Mouse (Mus musculus): ENCODE data around the gene Hs3st3a1. TPM values are rescaled to one million over a fixed set of nuclear protein-coding genes. Genes with fewer than 3 reads are reported as not detected.

Hs3st3a1 gene
- total and polyA plus RNA-seq, 3 experiments, result 0.03 TPM; not detected in 2

- H3K4me1 ChIP-seq (ENCODE audit: control insufficient read depth in 1 of 2, insufficient read depth in 2 of 2, low read length in 2 of 2), result no peaks in the 10 kb centered on the region
- no peak overlapping the region for H3K27ac ChIP-seq (ENCODE audit: control insufficient read depth, low read depth, low read length)
- no peaks in the 10 kb centered on the region for H3K27me3 ChIP-seq (ENCODE audit: control insufficient read depth in 1 of 2, insufficient read depth in 2 of 2, low read length in 2 of 2)
- H3K9me3 ChIP-seq (replicated peaks; ENCODE audit: insufficient read depth, low read length), result no peaks in the 10 kb centered on the region
- DNase-seq (ENCODE audit: low read depth, low spot score), result no peak
- no peak overlapping the region for H3K4me3 ChIP-seq (ENCODE audit: control insufficient read depth in 1 of 2, insufficient read depth in 1 of 2, low read depth in 2 of 2, low read length in 2 of 2)
- H3K36me3 ChIP-seq (ENCODE audit: control insufficient read depth in 1 of 2, insufficient read depth in 2 of 2, low read length in 2 of 2), result no peaks in the 10 kb centered on the region
- no peaks in the 10 kb centered on the region for H3K79me2 ChIP-seq (ENCODE audit: control insufficient read depth, insufficient read depth, low read length, poor library complexity)
- no peak for TF ChIP-seq TCF12 (IDR thresholded peaks at IDR 0.05; ENCODE audit: low read depth, low read length)
- no peak for TF ChIP-seq MXI1 (IDR thresholded peaks at IDR 0.05; ENCODE audit: low read depth, low read length)
- no peak for TF ChIP-seq POLR2AphosphoS2 (IDR thresholded peaks at IDR 0.05; ENCODE audit: low read length)
- no peak overlapping the region for H3K9ac ChIP-seq (ENCODE audit: control insufficient read depth, low read depth, low read length, poor library complexity, severe bottlenecking)
Observed at GRCm38 (mm10) chr11:64537230-64537629, 102.1 kb downstream of the Hs3st3a1 start.

- no peak for DNase-seq (ENCODE audit: low read depth, low spot score)
- no peak for TF ChIP-seq UBTF (IDR thresholded peaks at IDR 0.05; ENCODE audit: borderline replicate concordance, insufficient read depth, low read depth, low read length)
- TF ChIP-seq POLR2AphosphoS5 (IDR thresholded peaks at IDR 0.05; ENCODE audit: borderline replicate concordance, low read depth, low read length), result no peak
- TF ChIP-seq BHLHE40 (IDR thresholded peaks at IDR 0.05; ENCODE audit: borderline replicate concordance, low read depth, low read length), result no peak
- TF ChIP-seq ELF1 (IDR thresholded peaks at IDR 0.05; ENCODE audit: low read depth, low read length), result no peak
- TF ChIP-seq USF1 (IDR thresholded peaks at IDR 0.05; ENCODE audit: low read depth, low read length), result no peak
- no peak for TF ChIP-seq MAZ (IDR thresholded peaks at IDR 0.05; ENCODE audit: low read depth, low read length)
- Histone ChIP-seq H3K4me3 (ENCODE audit: control insufficient read depth in 1 of 2, insufficient read depth in 1 of 2, low read depth in 2 of 2, low read length in 2 of 2) (no peak overlapping the region), H3K9me3 (replicated peaks; ENCODE audit: insufficient read depth, low read length) (no peaks in the 10 kb centered on the region), H3K27me3 (ENCODE audit: control insufficient read depth in 1 of 2, insufficient read depth in 2 of 2, low read length in 2 of 2) (no peaks in the 10 kb centered on the region; a peak in 1 of 4 replicates), H3K36me3 (ENCODE audit: control insufficient read depth in 1 of 2, insufficient read depth in 2 of 2, low read length in 2 of 2) (no peaks in the 10 kb centered on the region), H3K4me1 (ENCODE audit: control insufficient read depth in 1 of 2, insufficient read depth in 2 of 2, low read length in 2 of 2) (no peaks in the 10 kb centered on the region), H3K27ac (ENCODE audit: control insufficient read depth, low read depth, low read length) (no peak overlapping the region), H3K79me2 (ENCODE audit: control insufficient read depth, insufficient read depth, low read length, poor library complexity) (no peaks in the 10 kb centered on the region), H3K9ac (ENCODE audit: control insufficient read depth, low read depth, low read length, poor library complexity, severe bottlenecking) (no peak overlapping the region)
Observed at GRCm38 (mm10) chr11:64541866-64542265, 106.7 kb downstream of the Hs3st3a1 start.

GRCm38 (mm10) chr11:64542335-64542734, 107.2 kb downstream of the Hs3st3a1 start:
- TF ChIP-seq SIN3A (IDR thresholded peaks at IDR 0.05; ENCODE audit: low read length) (no peak), ZKSCAN1 (IDR thresholded peaks at IDR 0.05; ENCODE audit: low read depth, low read length) (no peak), USF2 (IDR thresholded peaks at IDR 0.05; ENCODE audit: borderline replicate concordance in 1 of 2, insufficient read depth in 1 of 2, low read depth in 1 of 2, low read length in 2 of 2) (no peak), MYC (IDR thresholded peaks at IDR 0.05; ENCODE audit: low read depth, low read length) (no peak), KAT2A (conservative IDR thresholded peaks at IDR 0.05; ENCODE audit: low read depth, low read length) (no peak), ZC3H11A (IDR thresholded peaks at IDR 0.05; ENCODE audit: low read depth, low read length) (no peak), CHD1 (IDR thresholded peaks at IDR 0.05; ENCODE audit: low read depth, low read length) (no peak), GATA1 (IDR thresholded peaks at IDR 0.05; ENCODE audit: low read depth, low read length) (no peak), TAL1 (IDR thresholded peaks at IDR 0.05; ENCODE audit: low read length) (no peak), MEF2A (IDR thresholded peaks at IDR 0.05; ENCODE audit: extremely low read depth, insufficient replicate concordance, low read depth, low read length, poor library complexity, severe bottlenecking) (no peak), MAZ (IDR thresholded peaks at IDR 0.05; ENCODE audit: low read depth, low read length) (no peak), BHLHE40 (IDR thresholded peaks at IDR 0.05; ENCODE audit: borderline replicate concordance, low read depth, low read length) (no peak), POLR2A (IDR thresholded peaks at IDR 0.05; ENCODE audit: control insufficient read depth in 1 of 2, insufficient read depth in 1 of 2, low read depth in 1 of 2, low read length in 2 of 2, poor library complexity in 1 of 2) (no peak), MAFK (IDR thresholded peaks at IDR 0.05; ENCODE audit: borderline replicate concordance, low read depth, low read length) (no peak), ZNF384 (IDR thresholded peaks at IDR 0.05; ENCODE audit: low read depth, low read length) (no peak)
- H3K9ac ChIP-seq (ENCODE audit: control insufficient read depth, low read depth, low read length, poor library complexity, severe bottlenecking), result no peak overlapping the region
- H3K27ac ChIP-seq (ENCODE audit: control insufficient read depth, low read depth, low read length), result no peak overlapping the region
- H3K4me3 ChIP-seq (ENCODE audit: control insufficient read depth in 1 of 2, insufficient read depth in 1 of 2, low read depth in 2 of 2, low read length in 2 of 2), result no peak overlapping the region
- no peak for DNase-seq (ENCODE audit: low read depth, low spot score)
- H3K4me1 ChIP-seq (ENCODE audit: control insufficient read depth in 1 of 2, insufficient read depth in 2 of 2, low read length in 2 of 2), result no peaks in the 10 kb centered on the region
- no peaks in the 10 kb centered on the region; a peak in 1 of 4 replicates for H3K27me3 ChIP-seq (ENCODE audit: control insufficient read depth in 1 of 2, insufficient read depth in 2 of 2, low read length in 2 of 2)
- no peaks in the 10 kb centered on the region for H3K9me3 ChIP-seq (replicated peaks; ENCODE audit: insufficient read depth, low read length)
- H3K36me3 ChIP-seq (ENCODE audit: control insufficient read depth in 1 of 2, insufficient read depth in 2 of 2, low read length in 2 of 2), result no peaks in the 10 kb centered on the region
- no peaks in the 10 kb centered on the region for H3K79me2 ChIP-seq (ENCODE audit: control insufficient read depth, insufficient read depth, low read length, poor library complexity)

Measured in MEL (cell line).